Mouse (Mus musculus) testis, adult 2 months (tissue): ENCODE results near the gene Cdk4.

Experiments
- CTCF ChIP-seq: fragments of 200-500 bp; IDR thresholded peaks from 2 replicates; pipeline ENCODE4 v1.5.1; 2012; ENCODE audit warnings: low read depth, mild to moderate bottlenecking, inconsistent platforms, low read length, moderate library complexity; ENCODE audit not compliant: control insufficient read depth, insufficient read depth, insufficient replicate concordance
- POLR2A ChIP-seq: fragments of 200-500 bp; IDR thresholded peaks from 2 replicates; pipeline ENCODE4 v1.6.1; 2012; ENCODE audit warnings: low read depth, mild to moderate bottlenecking, inconsistent platforms, low read length, moderate library complexity; ENCODE audit not compliant: control insufficient read depth

DNA sequence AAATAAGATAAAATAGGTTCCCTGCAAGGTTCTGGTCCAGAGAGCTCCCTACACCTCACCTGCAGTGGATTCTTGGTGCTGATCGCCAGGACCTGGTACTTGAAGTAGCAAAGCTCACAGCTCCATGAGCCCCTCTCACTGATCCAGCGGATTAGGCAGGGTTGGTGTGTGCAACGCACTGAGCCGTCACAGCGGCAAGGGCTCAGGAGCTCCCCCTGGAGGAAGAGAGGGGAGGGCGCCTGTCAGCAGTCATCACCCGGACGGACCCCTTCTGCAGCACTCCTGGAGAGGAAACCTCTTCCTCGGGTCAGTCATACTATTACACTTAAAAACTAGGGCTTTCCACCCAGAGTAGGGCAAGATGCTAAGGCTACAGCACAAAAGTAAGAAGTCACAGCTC is 5.2 kb upstream of the Cdk4 start:
- TF ChIP-seq POLR2A (no peak), CTCF (peak; percentile 94; the same call in 1 of the 2 replicates)
